Mouse (Mus musculus) ovary, adult 2 months (tissue): ENCODE results near the gene Kbtbd2. TPM values are rescaled to one million over a fixed set of nuclear protein-coding genes. Genes with fewer than 3 reads are reported as not detected.

Experiments
- polyA plus RNA-seq: library from polyadenylated mRNA; depleted of rRNA; stranded (reverse); fragments of >200 nt; gene quantifications from 2 replicates; pipeline ENCODE4 v1.2.3, GENCODE M21; 2012; rRNA removed

Gene Kbtbd2
- polyA plus RNA-seq: 10.5 and 11.0 TPM in 2 replicates

DNA sequence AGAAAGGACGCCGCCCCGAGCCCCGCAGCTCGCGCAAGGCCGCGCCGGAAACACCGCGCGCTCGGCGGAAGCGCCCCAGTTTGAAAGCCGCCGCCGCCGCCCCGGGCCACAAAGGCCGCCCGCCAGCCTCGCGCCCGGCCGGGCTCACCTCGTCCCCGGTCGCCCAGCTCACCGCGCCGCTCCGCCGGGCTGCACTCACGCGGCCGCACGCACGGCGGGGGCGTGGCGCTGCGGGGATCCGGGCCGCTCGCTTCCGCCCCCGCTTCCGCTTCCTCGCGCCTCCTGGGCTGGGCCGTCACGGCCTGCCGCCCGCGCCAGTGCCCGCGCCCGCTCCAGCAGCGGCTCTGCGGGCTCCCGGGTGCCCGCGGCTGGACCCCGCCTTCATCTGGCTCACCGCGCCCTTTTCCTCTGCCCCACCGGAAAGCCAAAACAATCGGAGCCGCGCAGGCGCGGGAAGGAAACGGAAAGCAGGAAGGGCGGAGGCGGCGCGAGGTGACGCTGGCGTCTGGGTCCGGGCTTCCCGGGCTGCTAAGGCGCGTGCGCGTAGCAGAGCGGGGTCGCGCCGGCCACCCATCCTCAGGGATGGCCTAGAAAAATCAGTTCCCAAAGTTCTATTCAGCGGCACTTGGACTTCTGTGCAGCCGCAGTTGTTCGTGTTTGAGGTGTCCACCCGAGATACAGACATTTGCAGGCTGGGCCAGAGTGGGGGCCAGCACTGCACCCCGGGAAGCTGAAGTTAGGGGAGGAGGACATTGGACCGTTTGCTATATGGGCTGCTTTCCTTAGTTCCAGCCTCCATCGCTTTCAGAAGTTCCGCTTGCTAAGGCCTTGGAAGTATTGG, at the start of gene Kbtbd2:
Gene Kbtbd2, minus strand, starts transcription at position 503 of the 841 bp plus-strand sequence.

DNA sequence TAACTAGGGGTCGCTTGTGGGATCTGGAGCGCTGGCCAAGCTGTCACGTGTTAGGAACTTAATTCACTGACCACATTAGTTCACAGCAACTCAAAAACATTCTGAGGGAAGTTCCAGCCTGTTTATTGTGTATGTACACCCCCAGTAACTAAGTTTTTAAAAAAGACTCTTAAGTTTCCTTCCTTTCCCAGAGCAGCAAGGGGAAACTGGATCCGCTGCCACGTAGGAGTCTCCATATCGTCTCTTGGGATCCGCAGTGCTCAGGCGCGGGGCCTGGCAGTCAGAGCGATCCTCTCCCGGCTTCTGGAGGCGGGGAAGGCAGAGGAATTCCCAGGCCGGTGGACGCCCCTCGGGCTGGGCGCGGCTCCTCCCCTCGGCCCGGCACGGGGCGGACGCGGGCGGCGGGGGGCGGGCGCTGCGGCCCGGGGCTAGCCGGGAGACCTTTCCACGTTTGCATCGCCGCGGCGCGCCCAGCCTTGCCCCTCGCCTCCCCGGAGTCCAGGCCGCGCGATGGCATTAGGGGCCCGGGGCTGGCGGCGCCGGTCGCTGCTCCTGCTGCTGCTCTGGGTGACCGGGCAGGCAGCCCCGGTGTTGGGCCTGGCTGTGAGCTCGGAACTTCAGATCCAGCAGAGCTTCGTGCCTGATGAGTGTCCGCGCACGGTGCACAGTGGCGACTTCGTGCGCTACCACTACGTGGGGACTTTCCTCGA, 34.2 kb upstream of the Kbtbd2 start, which contains the start of gene Fkbp9:
Gene Fkbp9, plus strand, starts transcription at position 363 of the 710 bp plus-strand sequence.

Other genes starting within 250 kb of the Kbtbd2 start
- 0.06 and 0.09 TPM in 2 replicates for gene Pde1c, start 228.7 kb downstream of the Kbtbd2 start, polyA plus RNA-seq
- 0.59 and 0.96 TPM in 2 replicates for gene Lsm5, start 93.1 kb downstream of the Kbtbd2 start, polyA plus RNA-seq
- 7.6 and 9.6 TPM in 2 replicates for gene Avl9, start 82.9 kb downstream of the Kbtbd2 start, polyA plus RNA-seq
- gene Fkbp9, start 34.2 kb upstream of the Kbtbd2 start, polyA plus RNA-seq: 75.3 and 78.0 TPM in 2 replicates
- gene Nt5c3, start 126.1 kb upstream of the Kbtbd2 start, polyA plus RNA-seq: 6.0 and 19.5 TPM in 2 replicates
- not detected in 2 replicates for gene Vmn1r4, start 126.2 kb upstream of the Kbtbd2 start, polyA plus RNA-seq
- gene Vmn1r5, start 172.5 kb upstream of the Kbtbd2 start, polyA plus RNA-seq: not detected in 2 replicates
- not detected in 2 replicates for gene Vmn1r6, start 199.4 kb upstream of the Kbtbd2 start, polyA plus RNA-seq
- not detected in 2 replicates for gene Vmn1r7, start 227.5 kb upstream of the Kbtbd2 start, polyA plus RNA-seq
- not detected in 2 replicates for gene Vmn1r8, start 234.5 kb upstream of the Kbtbd2 start, polyA plus RNA-seq